Comparison of ENCODE assay signal across 24 mouse cellular contexts in genomic region chr15:95702206-95702605, GRCm38 (mm10). TPM values are rescaled to one million over a fixed set of nuclear protein-coding genes. Genes with fewer than 3 reads are reported as not detected.
DNase-seq lines count a peak whose midpoint lies in the region; ATAC-seq lines count a peak whose summit lies in the region.
"Had no signal": no experiment of that assay in that cellular context is flagged by ENCODE, and none has a peak within 500 bp of the region (broad histone marks: within the 10 kb centered on the region; RNA-seq: fewer than 3 reads in every experiment).

No protein-coding gene starts in this region.

- peak; percentile 13 for DNase-seq in embryonic facial prominence, embryonic 11.5 days (ENCODE audit: low spot score)
- DNase-seq in embryonic facial prominence, embryonic 10.5 days (ENCODE audit: low spot score), result no peak
- DNase-seq in adrenal gland, postnatal 10 days, result no peak
- DNase-seq in lung, postnatal 10 days, result no peak
- DNase-seq in thymus, postnatal 10 days (ENCODE audit: low spot score in 2 of 2), result no peak
- DNase-seq: cerebellum, adult 9-11 months; heart, adult 11 months; heart, postnatal 4 days; kidney, adult 11 months; left cerebral cortex, postnatal 4 days; lung, adult 18-20 months; lung, postnatal 36 days; right cerebral cortex, postnatal 14 days; thymus, postnatal 14 days had no signal

- no peaks in the 10 kb centered on the region for H3K27me3 ChIP-seq in embryonic facial prominence, embryonic 11.5 days (ENCODE audit: control insufficient read depth, insufficient read depth, low read length)
- H3K27me3 ChIP-seq in embryonic facial prominence, embryonic 10.5 days (replicated peaks; ENCODE audit: low read depth, poor library complexity, severe bottlenecking), result peaks cover 61% of the 10 kb centered on the region
- H3K27me3 ChIP-seq in midbrain, embryonic 12.5 days, result peaks cover 52% of the 10 kb centered on the region
- H3K27me3 ChIP-seq in midbrain, embryonic 15.5 days (replicated peaks), result 0 out of 2 replicates have a peak, but pooled peaks cover 4% of the 10 kb centered on the region
- peaks cover 76% of the 10 kb centered on the region for H3K27me3 ChIP-seq in hindbrain, embryonic 13.5 days
- H3K27me3 ChIP-seq: stomach, embryonic 15.5 days had no signal

- H3K9ac ChIP-seq in embryonic facial prominence, embryonic 11.5 days (replicated peaks; ENCODE audit: low read length), result no peak overlapping the region
- no peak overlapping the region for H3K9ac ChIP-seq in midbrain, embryonic 12.5 days (replicated peaks)
- no peak overlapping the region for H3K9ac ChIP-seq in midbrain, embryonic 15.5 days
- H3K9ac ChIP-seq in hindbrain, embryonic 13.5 days, result no peak overlapping the region
- H3K9ac ChIP-seq: stomach, embryonic 15.5 days had no signal

- H3K4me2 ChIP-seq in embryonic facial prominence, embryonic 11.5 days (ENCODE audit: low read depth, low read length), result no peak overlapping the region
- peak overlapping the region; percentile 22 for H3K4me2 ChIP-seq in midbrain, embryonic 12.5 days (replicated peaks)
- no peak overlapping the region for H3K4me2 ChIP-seq in midbrain, embryonic 15.5 days
- no peak overlapping the region for H3K4me2 ChIP-seq in hindbrain, embryonic 13.5 days
- H3K4me2 ChIP-seq: stomach, embryonic 15.5 days had no signal

- no peaks in the 10 kb centered on the region for H3K4me1 ChIP-seq in embryonic facial prominence, embryonic 11.5 days (ENCODE audit: control insufficient read depth, insufficient read depth, low read length)
- peaks cover 14% of the 10 kb centered on the region for H3K4me1 ChIP-seq in embryonic facial prominence, embryonic 10.5 days
- peaks cover 22% of the 10 kb centered on the region for H3K4me1 ChIP-seq in midbrain, embryonic 12.5 days
- peaks cover 13% of the 10 kb centered on the region for H3K4me1 ChIP-seq in midbrain, embryonic 15.5 days
- peaks cover 19% of the 10 kb centered on the region for H3K4me1 ChIP-seq in hindbrain, embryonic 13.5 days (replicated peaks)
- H3K4me1 ChIP-seq: stomach, embryonic 15.5 days had no signal

- WGBS in embryonic facial prominence, embryonic 11.5 days, result 58% methylated on average over 9 of the region's 9 CpGs
- WGBS in embryonic facial prominence, embryonic 10.5 days, result 60% methylated on average over 9 of the region's 9 CpGs
- 7% methylated on average over 9 of the region's 9 CpGs for WGBS in midbrain, embryonic 12.5 days
- WGBS in midbrain, embryonic 15.5 days, result 13% methylated on average over 9 of the region's 9 CpGs
- 13% methylated on average over 9 of the region's 9 CpGs for WGBS in hindbrain, embryonic 13.5 days

- H3K4me3 ChIP-seq in embryonic facial prominence, embryonic 11.5 days (ENCODE audit: low read depth, low read length), result no peak overlapping the region
- no peak overlapping the region for H3K4me3 ChIP-seq in embryonic facial prominence, embryonic 10.5 days
- no peak overlapping the region for H3K4me3 ChIP-seq in midbrain, embryonic 12.5 days
- no peak overlapping the region for H3K4me3 ChIP-seq in midbrain, embryonic 15.5 days
- H3K4me3 ChIP-seq in hindbrain, embryonic 13.5 days, result no peak overlapping the region
- H3K4me3 ChIP-seq: stomach, embryonic 15.5 days had no signal

- no peak overlapping the region for H3K27ac ChIP-seq in embryonic facial prominence, embryonic 11.5 days (replicated peaks; ENCODE audit: low read depth, low read length)
- H3K27ac ChIP-seq in embryonic facial prominence, embryonic 10.5 days (replicated peaks), result no peak overlapping the region
- H3K27ac ChIP-seq in midbrain, embryonic 12.5 days (replicated peaks), result 0 out of 2 replicates have a peak overlapping the region, but pooled peaks have one; percentile 0
- no peak overlapping the region for H3K27ac ChIP-seq in midbrain, embryonic 15.5 days
- H3K27ac ChIP-seq in hindbrain, embryonic 13.5 days, result peak overlapping the region; percentile 41; the same call in 1 of the 2 replicates
- H3K27ac ChIP-seq: kidney, postnatal 0 days; stomach, embryonic 15.5 days had no signal

- H3K9me3 ChIP-seq in embryonic facial prominence, embryonic 11.5 days (replicated peaks; ENCODE audit: control insufficient read depth, low read length), result no peaks in the 10 kb centered on the region
- H3K9me3 ChIP-seq in embryonic facial prominence, embryonic 10.5 days, result no peaks in the 10 kb centered on the region
- H3K9me3 ChIP-seq in midbrain, embryonic 12.5 days, result no peaks in the 10 kb centered on the region
- H3K9me3 ChIP-seq in midbrain, embryonic 15.5 days, result no peaks in the 10 kb centered on the region
- no peaks in the 10 kb centered on the region for H3K9me3 ChIP-seq in hindbrain, embryonic 13.5 days
- H3K9me3 ChIP-seq: G1E; stomach, embryonic 15.5 days had no signal

- no peaks in the 10 kb centered on the region for H3K36me3 ChIP-seq in embryonic facial prominence, embryonic 11.5 days (replicated peaks; ENCODE audit: control insufficient read depth, insufficient read depth, low read depth, low read length)
- H3K36me3 ChIP-seq in embryonic facial prominence, embryonic 10.5 days (replicated peaks), result no peaks in the 10 kb centered on the region
- no peaks in the 10 kb centered on the region for H3K36me3 ChIP-seq in midbrain, embryonic 12.5 days
- no peaks in the 10 kb centered on the region for H3K36me3 ChIP-seq in midbrain, embryonic 15.5 days (replicated peaks)
- H3K36me3 ChIP-seq in hindbrain, embryonic 13.5 days, result no peaks in the 10 kb centered on the region
- H3K36me3 ChIP-seq: G1E; stomach, embryonic 15.5 days had no signal

- peak; percentile 67; the same call in 1 of the 2 replicates for ATAC-seq in embryonic facial prominence, embryonic 11.5 days (replicated peaks; ENCODE audit: insufficient number of reproducible peaks, low FRiP score, low TSS enrichment, low read depth)
- peak; percentile 69 for ATAC-seq in midbrain, embryonic 12.5 days (ENCODE audit: low FRiP score, low read depth)
- ATAC-seq in midbrain, embryonic 15.5 days (replicated peaks), result no peak
- no peak for ATAC-seq in hindbrain, embryonic 13.5 days (ENCODE audit: low FRiP score)
- ATAC-seq: CD4-positive, CD25-positive, alpha-beta regulatory T cell, adult 4 months had no signal

RNA-seq across cellular contexts. Expression of gene Dbx2, which starts 46.4 kb away (rescaled TPM):
- 0.46 and 0.66 TPM in 2 replicates for polyA plus RNA-seq in embryonic facial prominence, embryonic 11.5 days (2014; fragmentation: Nextera tagmentation; extraction: Ambion mirVana)
- polyA plus RNA-seq in embryonic facial prominence, embryonic 10.5 days (2016; fragmentation: Nextera tagmentation; extraction: Ambion mirVana), result 0.46 and 4.6 TPM in 2 replicates
- 1.1 and 4.0 TPM in 2 replicates for polyA plus RNA-seq in midbrain, embryonic 12.5 days (2016; fragmentation: Nextera tagmentation; extraction: Ambion mirVana)
- 6.9 and 8.6 TPM in 2 replicates for polyA plus RNA-seq in midbrain, embryonic 15.5 days (2015; fragmentation: Nextera tagmentation; extraction: Ambion mirVana)
- polyA plus RNA-seq in hindbrain, embryonic 13.5 days (2015; fragmentation: Nextera tagmentation; extraction: Ambion mirVana), result 3.9 and 7.2 TPM in 2 replicates
- not detected for total RNA-seq in adrenal gland, postnatal 10 days (2021)
- total RNA-seq: heart, postnatal 4 days; liver, adult 2 months had no signal
- polyA plus RNA-seq: CD4-positive, CD25-positive, alpha-beta regulatory T cell, adult 4 months; heart, embryonic 14.5 days; liver, adult 2 months; spleen, adult 2 months had no signal

Comparison
In these comparisons a context has a peak if more than half of its experiments do, and no peak if none do; other contexts are left out.
1. ATAC-seq: peak in embryonic facial prominence, embryonic 11.5 days (single experiment) and midbrain, embryonic 12.5 days (single experiment); none in midbrain, embryonic 15.5 days (single experiment) and hindbrain, embryonic 13.5 days (single experiment).
2. H3K27ac ChIP-seq: peak in midbrain, embryonic 12.5 days (single experiment) and hindbrain, embryonic 13.5 days (single experiment); none in embryonic facial prominence, embryonic 11.5 days (single experiment), embryonic facial prominence, embryonic 10.5 days (single experiment) and midbrain, embryonic 15.5 days (single experiment).